Mouse (Mus musculus) adrenal gland, postnatal 4 days (tissue): Measurements from ENCODE around the gene Wasf1. TPM values are rescaled to one million over a fixed set of nuclear protein-coding genes. Genes with fewer than 3 reads are reported as not detected.

ENCODE experiments used
- DNase-seq, 2 experiments: peaks; one replicate each; pipeline ENCODE4 v3.0.0; 2021 to 2022; ENCODE audit warnings: low spot score in 2 of 2, mixed read lengths in 2 of 2
- total RNA-seq, 2 experiments: library from RNA; stranded (reverse); gene quantifications; 2 replicates each; pipeline ENCODE4 v1.2.3; 2021

The Wasf1 gene
- total RNA-seq, 2 experiments from 2014 or later = 10.3 to 10.8 TPM

GRCm38 (mm10) chr10:40969372-40970033 lies 86.2 kb downstream of the Wasf1 start:
- DNase-seq = no peak

DNA sequence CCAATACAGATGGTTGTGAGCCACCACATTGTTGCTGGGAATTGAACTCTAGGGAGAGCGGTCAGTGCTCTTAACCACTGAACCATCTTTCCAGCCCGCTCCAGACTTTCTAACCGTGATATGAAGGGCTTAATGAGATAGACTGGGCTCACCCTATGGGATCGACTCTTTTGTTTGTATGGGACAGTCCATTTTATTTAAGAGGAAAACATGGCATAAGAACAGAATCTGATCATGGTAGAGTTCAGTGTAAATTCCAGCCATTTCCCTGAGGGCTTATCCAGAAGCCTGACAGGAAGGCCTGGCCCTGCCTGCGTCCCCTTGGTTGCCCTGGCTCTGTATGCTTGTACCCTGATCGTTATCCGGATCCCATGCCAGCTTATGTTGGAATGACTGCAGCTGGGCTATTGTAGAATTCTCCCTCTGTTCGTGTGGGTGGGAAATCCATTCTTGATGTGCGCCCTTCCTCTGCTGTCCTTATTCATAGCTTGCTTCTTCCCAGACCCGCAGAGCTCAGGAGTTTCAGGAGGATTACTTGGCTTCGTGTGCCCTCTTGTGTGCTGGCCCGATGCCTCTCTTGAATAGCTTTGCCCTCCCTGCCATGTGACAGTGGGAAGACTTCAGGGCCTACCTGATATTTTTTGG lies 87.4 kb downstream of the Wasf1 start:
- no peak for DNase-seq

- DNase-seq = no peak
Measured at GRCm38 (mm10) chr10:40971256-40971655, 88.0 kb downstream of the Wasf1 start.

- DNase-seq = no peak
Measured at GRCm38 (mm10) chr10:40983761-40984160, 100.5 kb downstream of the Wasf1 start.

GRCm38 (mm10) chr10:40984600-40984999 lies 101.3 kb downstream of the Wasf1 start:
- no peak for DNase-seq

GRCm38 (mm10) chr10:40985350-40985749 lies 102.1 kb downstream of the Wasf1 start:
- DNase-seq = no peak

Other genes starting within 250 kb of the Wasf1 start
- 1 to 10 TPM; 9.3 to 9.9 TPM for gene Mettl24, start 200.2 kb upstream of the Wasf1 start, total RNA-seq
- 10 to 100 TPM; 34.6 to 35.1 TPM for gene Cdc40, start 164 bp upstream of the Wasf1 start, total RNA-seq
- not detected for gene Gpr6, start 188.8 kb downstream of the Wasf1 start, total RNA-seq